Mouse (Mus musculus): ENCODE measurements around the gene Cldnd1. TPM values are rescaled to one million over a fixed set of nuclear protein-coding genes. Genes with fewer than 3 reads are reported as not detected.
A peak's percentile ranks its signal among the peaks of the same experiment; 100 is the strongest.

Cldnd1 gene
- total and polyA plus RNA-seq, 2 experiments from 2014 or later = 24.0 to 72.0 TPM

- H3K4me2 ChIP-seq (ENCODE audit: low read depth, low read length) = peak overlapping the region; percentile 75
- peaks cover 4% of the 10 kb centered on the region; the same call in 1 of the 2 replicates for H3K4me1 ChIP-seq (ENCODE audit: control insufficient read depth, insufficient read depth)
- H3K9ac ChIP-seq (replicated peaks; ENCODE audit: low read depth, low read length) = no peak overlapping the region
- peak overlapping the region; percentile 94 for H3K4me3 ChIP-seq (ENCODE audit: low read depth, low read length)
- no peaks in the 10 kb centered on the region for H3K9me3 ChIP-seq (replicated peaks; ENCODE audit: control insufficient read depth, low read length)
- H3K27ac ChIP-seq (ENCODE audit: low read depth) = no peak overlapping the region
- TF ChIP-seq CTCF (IDR thresholded peaks at IDR 0.05; ENCODE audit: low read depth) (no peak), EP300 (IDR thresholded peaks at IDR 0.05; ENCODE audit: low read depth) (no peak)
- DNase-seq (ENCODE audit: low spot score) (no peak), ATAC-seq (ENCODE audit: insufficient read depth, low read depth) (no peak)
- H3K36me3 ChIP-seq (replicated peaks; ENCODE audit: control insufficient read depth, insufficient read depth, low read length) = peaks cover 24% of the 10 kb centered on the region
- 78% methylated on average over 11 of the region's 11 CpGs for WGBS
- H3K27me3 ChIP-seq (ENCODE audit: control insufficient read depth, insufficient read depth, low read length) = no peaks in the 10 kb centered on the region
These were observed 832 bp upstream of the Cldnd1 start for GRCm38 (mm10) chr16:58726680-58727476.

DNA sequence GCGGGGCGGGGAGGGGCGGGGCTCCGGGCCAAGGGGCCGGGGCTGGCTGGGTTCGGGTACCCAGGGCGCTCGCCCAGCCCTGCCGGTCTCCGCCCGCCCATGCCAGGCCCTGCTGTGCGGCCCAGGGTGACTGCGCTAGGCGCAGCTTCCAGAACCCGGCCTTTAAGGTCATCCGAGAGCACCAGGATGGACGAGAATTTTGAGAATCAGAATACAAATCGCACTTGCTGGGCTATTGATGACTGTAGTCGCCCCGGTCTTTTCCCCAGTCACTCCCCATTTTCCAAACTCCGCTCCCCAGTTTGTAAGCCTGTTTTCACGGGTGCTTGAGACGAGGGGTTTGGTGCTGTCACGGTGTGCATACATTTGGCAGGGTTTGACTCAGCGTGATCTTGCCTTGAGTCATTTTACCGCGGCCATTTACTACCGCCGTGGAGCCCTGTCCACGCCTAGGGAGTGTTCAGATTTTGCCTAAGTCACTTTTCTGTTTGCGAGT is 514 bp downstream of the Cldnd1 start:
- peak overlapping the region; percentile 75 for H3K4me2 ChIP-seq (ENCODE audit: low read depth, low read length)
- under 1% methylated on average over 30 of the region's 31 CpGs for WGBS

DNA sequence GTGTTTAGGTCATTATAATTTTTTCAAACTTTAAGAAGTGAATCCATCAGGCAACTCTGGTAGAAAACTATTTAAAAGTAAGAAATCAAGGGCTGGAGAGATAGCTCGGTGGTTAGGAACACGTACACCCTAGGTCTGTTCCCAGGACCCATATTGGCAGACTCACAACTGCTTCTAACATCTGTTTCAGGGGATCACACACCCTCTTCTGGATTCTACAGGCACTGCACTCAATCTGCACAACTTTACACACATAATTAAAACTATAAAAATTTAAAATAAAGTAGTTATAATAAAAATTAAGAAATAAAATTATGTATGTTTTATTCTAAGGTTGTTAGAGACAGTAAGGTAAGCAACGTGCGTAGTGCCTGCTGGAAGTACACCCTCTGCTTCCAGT is 10.5 kb downstream of the Cldnd1 start:
- Histone ChIP-seq H3K9me3 (replicated peaks; ENCODE audit: control insufficient read depth, low read length) (no peaks in the 10 kb centered on the region), H3K27ac (ENCODE audit: low read depth) (no peak overlapping the region), H3K4me2 (ENCODE audit: low read depth, low read length) (no peak overlapping the region), H3K4me3 (ENCODE audit: low read depth, low read length) (no peak overlapping the region), H3K27me3 (ENCODE audit: control insufficient read depth, insufficient read depth, low read length) (no peaks in the 10 kb centered on the region), H3K4me1 (ENCODE audit: control insufficient read depth, insufficient read depth) (no peaks in the 10 kb centered on the region), H3K36me3 (replicated peaks; ENCODE audit: control insufficient read depth, insufficient read depth, low read length) (peaks cover 21% of the 10 kb centered on the region), H3K9ac (replicated peaks; ENCODE audit: low read depth, low read length) (no peak overlapping the region)
- no peak for DNase-seq (ENCODE audit: low spot score)
- no peak for ATAC-seq (ENCODE audit: insufficient read depth, low read depth)
- TF ChIP-seq EP300 (IDR thresholded peaks at IDR 0.05; ENCODE audit: low read depth) = no peak
- TF ChIP-seq CTCF (IDR thresholded peaks at IDR 0.05; ENCODE audit: low read depth) = no peak
- 78% methylated on average over 4 of the region's 4 CpGs for WGBS

More for the DNA sequence above, 514 bp downstream of the Cldnd1 start:
- Histone ChIP-seq H3K9me3 (replicated peaks; ENCODE audit: control insufficient read depth, low read length) (no peaks in the 10 kb centered on the region), H3K27ac (ENCODE audit: low read depth) (peak overlapping the region; percentile 90), H3K9ac (replicated peaks; ENCODE audit: low read depth, low read length) (peak overlapping the region; percentile 85), H3K27me3 (ENCODE audit: control insufficient read depth, insufficient read depth, low read length) (no peaks in the 10 kb centered on the region), H3K36me3 (replicated peaks; ENCODE audit: control insufficient read depth, insufficient read depth, low read length) (peaks cover 37% of the 10 kb centered on the region), H3K4me3 (ENCODE audit: low read depth, low read length) (peak overlapping the region; percentile 94), H3K4me1 (ENCODE audit: control insufficient read depth, insufficient read depth) (peaks cover 4% of the 10 kb centered on the region; the same call in 1 of the 2 replicates)
- TF ChIP-seq EP300 (IDR thresholded peaks at IDR 0.05; ENCODE audit: low read depth) = no peak
- no peak for TF ChIP-seq CTCF (IDR thresholded peaks at IDR 0.05; ENCODE audit: low read depth)
- DNase-seq (ENCODE audit: low spot score) (peak; percentile 22), ATAC-seq (ENCODE audit: insufficient read depth, low read depth) (peak; percentile 67)

DNA sequence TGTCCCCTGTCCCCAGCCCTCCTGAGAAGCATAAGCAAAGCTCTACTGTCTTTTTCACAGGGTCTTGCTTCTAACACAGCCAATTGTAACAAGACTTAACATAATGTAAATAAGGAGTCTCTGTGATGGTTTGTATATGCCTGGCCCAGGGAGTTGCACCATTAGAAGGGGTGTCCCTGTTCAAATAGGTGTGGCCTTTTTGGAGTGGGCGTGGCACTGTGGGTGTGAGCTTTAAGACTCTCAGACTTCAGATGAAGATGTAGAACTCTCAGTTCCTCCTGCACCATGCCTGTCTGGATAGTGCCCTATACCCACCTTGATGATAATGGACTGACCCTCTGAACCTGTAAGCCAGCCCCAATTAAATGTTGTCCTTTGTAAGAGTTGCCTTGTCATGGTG is 11.1 kb downstream of the Cldnd1 start:
- H3K4me3 ChIP-seq (ENCODE audit: low read depth, low read length) = no peak overlapping the region
- no peaks in the 10 kb centered on the region for H3K4me1 ChIP-seq (ENCODE audit: control insufficient read depth, insufficient read depth)
- no peak overlapping the region for H3K4me2 ChIP-seq (ENCODE audit: low read depth, low read length)
- H3K36me3 ChIP-seq (replicated peaks; ENCODE audit: control insufficient read depth, insufficient read depth, low read length) = peaks cover 15% of the 10 kb centered on the region
- DNase-seq (ENCODE audit: low spot score) (no peak), ATAC-seq (ENCODE audit: insufficient read depth, low read depth) (no peak)
- no peaks in the 10 kb centered on the region for H3K9me3 ChIP-seq (replicated peaks; ENCODE audit: control insufficient read depth, low read length)
- WGBS = 76% methylated on average over 1 of the region's 1 CpGs
- TF ChIP-seq EP300 (IDR thresholded peaks at IDR 0.05; ENCODE audit: low read depth) (no peak), CTCF (IDR thresholded peaks at IDR 0.05; ENCODE audit: low read depth) (no peak)
- H3K9ac ChIP-seq (replicated peaks; ENCODE audit: low read depth, low read length) = no peak overlapping the region
- H3K27ac ChIP-seq (ENCODE audit: low read depth) = no peak overlapping the region
- H3K27me3 ChIP-seq (ENCODE audit: control insufficient read depth, insufficient read depth, low read length) = no peaks in the 10 kb centered on the region

- ATAC-seq (ENCODE audit: insufficient read depth, low read depth) (no peak), DNase-seq (ENCODE audit: low spot score) (no peak)
- 92% methylated on average over 5 of the region's 5 CpGs for WGBS
- TF ChIP-seq CTCF (IDR thresholded peaks at IDR 0.05; ENCODE audit: low read depth) (no peak), EP300 (IDR thresholded peaks at IDR 0.05; ENCODE audit: low read depth) (no peak)
- Histone ChIP-seq H3K9ac (replicated peaks; ENCODE audit: low read depth, low read length) (no peak overlapping the region), H3K4me1 (ENCODE audit: control insufficient read depth, insufficient read depth) (no peaks in the 10 kb centered on the region), H3K4me2 (ENCODE audit: low read depth, low read length) (no peak overlapping the region), H3K36me3 (replicated peaks; ENCODE audit: control insufficient read depth, insufficient read depth, low read length) (no peaks in the 10 kb centered on the region), H3K27me3 (ENCODE audit: control insufficient read depth, insufficient read depth, low read length) (no peaks in the 10 kb centered on the region), H3K27ac (ENCODE audit: low read depth) (no peak overlapping the region), H3K4me3 (ENCODE audit: low read depth, low read length) (no peak overlapping the region), H3K9me3 (replicated peaks; ENCODE audit: control insufficient read depth, low read length) (no peaks in the 10 kb centered on the region)
These were observed 13.0 kb downstream of the Cldnd1 start for GRCm38 (mm10) chr16:58740751-58741150.

All from heart, postnatal 0 days (tissue).